Mouse (Mus musculus): ENCODE data around the gene Alk.
A peak's percentile ranks its signal among the peaks of the same experiment; 100 is the strongest.

Alk gene

GRCm38 (mm10) chr17:72604610-72604980 is at the start of gene Alk:
Alk (minus strand) TSS chr17:72604627.
- DNase-seq (ENCODE audit: low read depth, low spot score), result peak; percentile 87

DNA sequence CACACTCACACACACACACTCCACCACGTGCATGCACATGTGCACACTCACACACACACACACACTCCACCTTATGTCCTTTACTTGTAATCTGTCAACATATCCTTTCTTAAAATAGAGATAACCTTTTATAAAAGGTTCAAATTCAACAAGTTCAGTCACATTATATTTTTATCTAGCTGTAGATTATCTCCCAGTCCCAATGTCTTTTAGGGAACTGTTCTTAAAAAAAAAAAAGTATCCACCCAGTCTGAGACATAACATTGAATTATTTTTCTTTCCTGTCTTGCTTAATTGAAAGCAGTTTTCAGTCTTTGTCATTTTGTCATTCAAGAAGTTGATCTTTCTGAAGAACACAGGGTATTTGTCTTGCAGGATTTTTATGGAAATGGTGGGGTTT is 48.4 kb upstream of the Alk start:
- no peak for DNase-seq (ENCODE audit: low read depth, low spot score)

DNA sequence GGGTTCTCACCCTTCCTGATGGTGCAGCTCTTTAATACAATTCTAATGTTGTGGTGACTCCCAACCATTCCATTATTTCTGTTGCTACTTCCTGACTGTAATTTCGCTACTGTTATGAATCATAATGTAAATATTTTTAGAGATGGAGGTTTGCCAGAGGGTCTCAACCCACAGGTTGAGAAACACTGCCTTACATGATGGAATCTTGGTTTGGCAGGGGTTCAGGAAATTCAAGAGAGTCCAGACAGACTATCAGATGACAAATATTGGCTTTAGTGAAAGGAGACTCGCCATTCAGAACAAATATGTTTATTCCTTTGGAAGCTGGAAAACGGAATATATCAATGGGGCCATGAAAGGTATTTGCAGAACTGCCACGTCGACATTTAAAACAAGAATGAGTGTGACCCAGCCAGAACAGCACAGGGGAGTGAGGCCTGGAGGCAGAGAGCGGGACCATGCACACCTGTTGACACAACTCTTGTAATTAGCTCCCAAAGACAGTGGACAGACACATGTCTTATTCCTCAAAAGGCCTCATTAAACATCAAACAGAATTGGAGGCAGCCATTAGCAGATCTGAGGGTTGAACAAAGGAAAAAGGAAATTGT is 44.3 kb upstream of the Alk start:
- no peak for DNase-seq (ENCODE audit: low read depth, low spot score)

DNA sequence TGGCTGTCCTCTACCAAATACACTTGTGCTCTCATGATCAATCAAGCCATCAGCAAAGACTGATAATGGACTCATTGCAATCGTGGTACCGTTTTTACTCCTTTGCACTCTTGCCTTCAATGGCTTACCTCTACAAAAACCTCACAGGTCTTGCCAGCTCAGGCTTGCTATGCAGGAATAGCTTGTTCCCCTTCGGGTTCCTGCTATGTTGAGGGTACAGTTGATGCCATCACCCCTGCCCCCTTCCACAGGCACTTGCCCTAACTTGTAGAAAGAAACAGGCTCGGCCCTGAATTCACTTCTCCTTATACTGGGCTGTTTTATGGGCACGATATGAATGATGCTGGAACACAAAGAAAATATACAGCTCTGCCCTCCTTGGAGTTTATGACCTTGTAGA is 41.7 kb upstream of the Alk start:
- no peak for DNase-seq (ENCODE audit: low read depth, low spot score)

DNA sequence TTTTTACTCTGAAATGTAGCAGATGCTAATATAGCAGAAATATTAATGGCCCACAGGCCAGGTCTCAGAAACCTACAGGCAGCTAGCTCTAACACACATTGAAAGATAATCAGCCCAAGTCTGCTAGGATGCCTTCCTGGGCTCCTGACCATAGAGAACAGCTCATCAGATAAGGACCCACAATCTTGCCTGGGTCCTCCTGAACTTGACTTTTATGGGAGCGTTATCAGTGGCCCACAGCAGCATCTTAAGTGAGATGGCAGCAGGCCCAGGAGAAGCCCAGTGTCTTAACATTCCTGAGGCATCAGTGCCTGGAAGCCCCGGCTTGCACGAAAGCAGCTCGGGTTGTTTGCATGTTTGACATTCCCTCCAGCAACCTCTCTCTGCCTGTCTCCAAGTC is 35.7 kb upstream of the Alk start:
- DNase-seq (ENCODE audit: low read depth, low spot score), result no peak

DNA sequence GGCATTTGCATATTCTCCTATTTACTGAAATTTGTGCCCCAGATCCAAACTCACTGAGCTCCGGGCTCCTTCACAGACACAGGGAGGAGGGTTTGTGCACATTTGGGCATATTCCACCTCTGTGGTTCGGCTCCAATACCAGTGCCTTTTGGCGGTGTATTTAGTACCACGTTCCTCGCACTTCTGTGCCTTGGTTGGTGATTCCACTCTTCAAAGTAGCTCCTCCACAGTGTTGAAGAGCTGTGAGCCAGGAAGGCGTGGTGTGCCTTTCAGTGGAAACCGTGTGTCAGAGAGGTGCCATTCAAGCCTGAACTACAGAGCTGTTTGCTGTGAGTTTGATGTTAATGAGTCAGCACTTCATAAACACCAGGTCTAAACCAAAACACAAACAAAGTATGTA is 35.0 kb upstream of the Alk start:
- no peak for DNase-seq (ENCODE audit: low read depth, low spot score)

GRCm38 (mm10) chr17:72606251-72606650 is 1.8 kb upstream of the Alk start:
- peak; percentile 61 for DNase-seq (ENCODE audit: low read depth, low spot score)

GRCm38 (mm10) chr17:72603886-72604609 is 379 bp downstream of the Alk start:
- no peak for DNase-seq (ENCODE audit: low read depth, low spot score)

DNA sequence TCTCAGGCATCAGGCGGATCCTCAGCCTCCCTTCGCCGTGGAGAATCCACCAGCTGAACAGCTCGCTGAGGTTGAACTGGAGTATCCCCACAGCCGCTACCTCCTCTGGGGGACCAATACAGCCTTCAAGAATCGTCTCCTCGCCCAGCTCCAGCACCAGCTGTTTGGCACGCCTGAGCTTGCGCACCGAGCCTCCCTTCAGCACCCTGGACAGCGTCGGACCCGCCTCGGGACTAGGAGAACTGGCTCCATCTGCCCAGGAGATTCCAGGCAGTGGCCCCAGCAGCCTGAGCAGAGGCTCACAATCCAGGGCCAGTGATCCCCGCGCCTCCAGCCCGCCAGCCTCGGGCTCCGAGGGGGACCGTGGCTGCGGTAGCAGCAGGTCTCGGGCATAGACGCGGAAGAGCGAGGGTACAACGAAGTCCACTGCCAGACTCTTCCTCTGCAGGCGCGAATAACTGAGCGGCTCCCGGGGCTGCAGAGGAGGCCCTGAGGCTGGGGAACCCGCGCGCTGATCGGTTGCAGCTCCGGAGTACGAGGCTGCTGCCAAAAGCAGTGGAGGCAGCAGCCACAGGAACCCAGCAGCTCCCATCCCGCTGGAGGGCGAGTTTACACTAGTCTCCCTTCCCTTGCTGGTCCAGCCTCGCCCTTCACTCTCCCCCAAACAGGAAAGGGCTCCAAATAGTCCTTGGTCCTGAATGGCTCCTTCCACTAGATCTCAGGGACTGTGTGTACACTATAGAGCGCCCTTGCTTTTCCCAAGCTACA is 1.1 kb downstream of the Alk start:
- no peak for DNase-seq (ENCODE audit: low read depth, low spot score)

DNA sequence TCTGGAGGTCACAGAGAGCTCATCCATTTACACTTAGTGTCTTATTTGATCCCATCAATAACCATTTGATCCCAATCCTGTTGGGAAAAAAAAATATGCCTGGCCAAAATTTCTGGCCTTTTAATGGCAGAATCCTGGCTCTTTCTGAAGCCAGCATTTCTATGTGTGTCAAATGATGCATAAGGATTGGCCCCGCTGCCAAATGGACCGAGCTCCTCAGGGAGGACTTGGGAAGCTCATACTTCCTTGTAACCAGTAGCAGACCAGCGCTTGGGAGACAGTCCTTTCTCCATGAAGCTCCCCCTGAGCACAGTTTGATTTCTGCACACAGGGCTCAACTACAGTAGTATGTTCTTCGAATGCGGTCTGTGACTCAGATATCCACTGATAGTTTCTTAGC is 3.6 kb downstream of the Alk start:
- DNase-seq (ENCODE audit: low read depth, low spot score), result no peak

DNA sequence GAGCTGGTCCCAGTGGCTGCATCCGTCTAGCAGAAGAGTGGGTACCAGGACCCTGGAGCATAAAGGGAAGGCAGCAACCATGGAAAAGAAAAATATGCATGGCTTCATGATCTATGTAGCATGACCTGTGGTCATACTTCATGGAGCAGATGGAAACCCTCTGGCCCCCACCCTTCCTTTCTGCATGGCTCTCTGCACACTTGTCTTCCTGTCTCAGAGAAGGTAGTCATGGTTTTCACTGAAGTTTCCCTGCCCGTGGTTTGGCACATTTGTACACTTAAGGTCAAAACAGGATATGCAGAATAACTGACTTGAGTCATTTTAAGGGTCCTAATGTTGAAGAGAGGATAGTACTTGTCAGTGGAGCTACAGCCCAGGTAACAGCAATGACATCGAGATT is 16.8 kb downstream of the Alk start:
- DNase-seq (ENCODE audit: low read depth, low spot score), result no peak

DNA sequence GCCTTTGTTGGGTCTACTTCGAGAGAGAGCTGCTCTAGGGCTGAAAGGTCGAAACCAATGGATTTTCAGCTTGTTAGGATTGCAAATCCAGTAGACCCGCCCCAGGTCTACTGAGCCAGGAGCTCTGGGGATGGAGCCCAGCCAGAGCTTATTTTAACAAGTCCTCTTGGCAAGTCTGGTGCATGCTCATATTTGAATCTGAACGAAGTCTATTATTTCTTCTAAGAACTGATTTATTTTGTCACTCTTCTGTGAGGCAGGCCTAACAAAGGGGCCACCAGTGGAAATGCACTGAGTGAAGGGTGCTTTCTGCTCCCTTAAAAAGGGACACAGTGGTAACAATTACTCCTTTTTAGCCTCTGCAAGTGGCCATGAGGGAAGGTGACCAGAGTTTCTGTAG is 24.3 kb downstream of the Alk start:
- DNase-seq (ENCODE audit: low read depth, low spot score), result no peak

GRCm38 (mm10) chr17:72579321-72579720 is 25.1 kb downstream of the Alk start:
- DNase-seq (ENCODE audit: low read depth, low spot score), result no peak

DNA sequence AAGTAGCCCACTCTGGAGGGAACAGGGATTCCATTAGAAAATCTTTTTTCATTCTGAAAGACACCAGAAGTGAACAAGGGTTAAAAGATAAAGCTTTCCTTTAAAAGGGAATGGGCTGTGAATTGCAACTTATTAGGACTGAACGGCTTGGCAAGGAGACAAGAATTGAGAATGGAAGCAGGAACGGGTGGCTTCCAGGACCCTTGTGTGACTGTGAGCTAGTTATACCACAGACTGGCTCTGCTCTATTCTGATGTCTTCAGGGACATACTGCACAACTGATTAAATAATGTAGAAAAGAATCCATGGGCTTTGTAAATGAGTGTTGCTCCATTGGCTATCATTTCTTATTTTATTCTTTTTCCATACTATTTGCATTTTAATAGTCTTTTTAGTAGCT is 33.0 kb downstream of the Alk start:
- no peak for DNase-seq (ENCODE audit: low read depth, low spot score)

GRCm38 (mm10) chr17:72569491-72569890 is 34.9 kb downstream of the Alk start:
- no peak for DNase-seq (ENCODE audit: low read depth, low spot score)

DNA sequence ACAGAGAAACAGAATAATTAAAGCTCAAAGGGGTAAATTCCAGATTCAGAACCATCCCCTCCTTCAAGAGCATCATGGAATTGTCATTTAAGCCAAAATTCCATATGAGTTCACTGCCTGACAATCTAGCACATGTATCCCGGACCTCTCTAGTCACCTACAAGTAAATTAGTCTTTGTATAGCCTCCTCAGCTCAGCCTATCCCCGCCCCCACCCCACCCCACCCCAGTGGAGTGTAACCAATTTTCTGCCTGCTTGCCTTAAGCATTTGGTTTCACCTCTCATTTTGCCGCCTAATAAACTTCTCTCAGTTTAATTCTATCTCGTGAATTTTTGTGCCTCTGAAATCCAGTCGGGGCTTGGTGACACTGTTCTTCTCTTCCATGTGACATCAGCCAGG is 41.0 kb downstream of the Alk start:
- DNase-seq (ENCODE audit: low read depth, low spot score), result no peak

GRCm38 (mm10) chr17:72561471-72561870 is 43.0 kb downstream of the Alk start:
- no peak for DNase-seq (ENCODE audit: low read depth, low spot score)

GRCm38 (mm10) chr17:72560771-72561170 is 43.7 kb downstream of the Alk start:
- DNase-seq (ENCODE audit: low read depth, low spot score), result no peak

- DNase-seq (ENCODE audit: low read depth, low spot score), result no peak
Measured at GRCm38 (mm10) chr17:72557029-72557735, 47.2 kb downstream of the Alk start.

DNA sequence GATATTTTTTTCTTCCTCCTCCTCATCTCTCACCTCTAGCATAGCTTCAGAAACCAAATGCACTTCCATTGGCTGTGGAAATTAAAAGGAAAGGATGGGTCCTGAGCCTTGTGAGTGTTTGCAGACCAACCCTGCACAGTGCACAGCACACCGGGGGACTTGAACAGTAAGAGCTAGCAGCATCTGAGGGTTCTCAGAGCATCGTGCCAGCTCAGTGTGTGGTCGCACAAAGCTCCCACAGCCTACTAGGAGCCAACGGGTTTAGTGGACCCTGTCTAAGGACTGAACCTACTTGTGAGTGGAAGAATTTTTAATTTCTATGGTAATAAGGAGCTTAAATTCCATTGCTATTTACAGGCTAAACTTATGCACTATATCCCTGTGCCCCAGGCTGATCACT is 58.2 kb downstream of the Alk start:
- no peak for DNase-seq (ENCODE audit: low read depth, low spot score)

DNA sequence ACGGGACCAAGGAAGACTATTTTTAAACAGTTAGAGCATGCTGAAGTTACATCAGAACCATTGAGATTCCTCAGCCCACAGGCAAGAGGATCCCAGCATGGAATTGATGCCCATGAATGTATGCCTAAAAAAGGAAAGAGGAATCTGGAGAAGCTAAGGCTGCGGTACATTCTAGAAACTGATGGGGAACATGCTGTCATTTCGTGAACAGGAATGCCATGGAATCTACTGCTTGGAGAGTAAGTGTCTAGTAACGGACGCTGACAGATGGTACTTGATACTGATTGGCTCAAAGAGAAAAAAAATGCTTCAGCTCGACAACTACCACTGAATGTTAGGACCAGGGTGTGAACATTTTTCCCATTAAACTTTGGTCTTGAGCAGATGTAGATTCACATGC is 69.1 kb downstream of the Alk start:
- DNase-seq (ENCODE audit: low read depth, low spot score), result no peak

- DNase-seq (ENCODE audit: low read depth, low spot score), result no peak
Measured at GRCm38 (mm10) chr17:72532266-72532665, 72.2 kb downstream of the Alk start.
